Mouse (Mus musculus): ENCODE measurements around the gene Tmem178b.

Gene Tmem178b

GRCm38 (mm10) chr6:39917729-39918128, 44.7 kb downstream of the Tmem178b start:
- in situ Hi-C loops (cut with MboI, MseI), result no loop called here

- in situ Hi-C loops (cut with MboI, MseI), result no loop called here
Measured at GRCm38 (mm10) chr6:39919011-39919709, 46.1 kb downstream of the Tmem178b start.

DNA sequence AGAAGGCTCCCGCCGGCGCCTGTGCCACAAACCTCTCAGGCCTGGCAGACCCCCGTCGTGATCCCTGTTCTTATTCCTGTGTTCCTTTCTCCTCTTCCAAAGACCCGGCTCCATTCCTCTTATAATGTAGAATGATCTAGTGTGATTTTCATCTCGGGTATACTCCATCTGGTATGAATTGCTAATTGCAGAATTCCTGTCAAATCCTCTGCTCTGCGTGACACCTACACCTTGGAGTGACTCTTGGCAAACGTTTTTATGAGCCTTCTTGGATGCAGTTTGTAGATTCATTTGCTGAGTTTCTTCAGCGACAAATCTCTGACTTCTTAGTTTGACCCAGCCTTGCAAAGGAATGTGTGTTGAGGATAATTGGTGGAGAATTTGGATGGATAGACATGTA, 53.4 kb downstream of the Tmem178b start:
- in situ Hi-C loops (cut with MboI, MseI), result no loop called here

- in situ Hi-C loops (cut with MboI, MseI), result no loop called here
Measured at GRCm38 (mm10) chr6:39936590-39936989, 63.5 kb downstream of the Tmem178b start.

- in situ Hi-C loops (cut with MboI, MseI), result no loop called here
Measured at GRCm38 (mm10) chr6:39940920-39941319, 67.8 kb downstream of the Tmem178b start.

DNA sequence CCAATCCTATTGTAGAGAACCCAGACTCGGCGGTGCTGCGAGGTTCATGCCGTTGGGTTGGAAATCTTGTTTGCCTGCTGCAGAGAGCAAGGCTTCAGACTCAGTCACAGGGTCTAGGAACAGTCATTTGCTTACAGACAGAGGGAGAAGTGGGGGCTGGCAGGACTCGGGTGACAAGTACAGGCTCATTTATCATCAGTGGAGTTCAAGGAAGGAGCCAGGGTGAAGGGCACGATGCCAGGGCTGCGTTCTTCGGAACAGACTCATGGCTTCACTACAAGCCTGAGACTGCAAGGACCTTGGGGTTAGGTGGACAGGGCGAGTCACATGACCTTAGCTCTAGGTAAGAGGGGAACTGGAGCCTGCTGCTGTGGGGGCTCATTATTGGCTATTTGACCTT, 71.8 kb downstream of the Tmem178b start:
- in situ Hi-C loops (cut with MboI, MseI), result no loop called here

DNA sequence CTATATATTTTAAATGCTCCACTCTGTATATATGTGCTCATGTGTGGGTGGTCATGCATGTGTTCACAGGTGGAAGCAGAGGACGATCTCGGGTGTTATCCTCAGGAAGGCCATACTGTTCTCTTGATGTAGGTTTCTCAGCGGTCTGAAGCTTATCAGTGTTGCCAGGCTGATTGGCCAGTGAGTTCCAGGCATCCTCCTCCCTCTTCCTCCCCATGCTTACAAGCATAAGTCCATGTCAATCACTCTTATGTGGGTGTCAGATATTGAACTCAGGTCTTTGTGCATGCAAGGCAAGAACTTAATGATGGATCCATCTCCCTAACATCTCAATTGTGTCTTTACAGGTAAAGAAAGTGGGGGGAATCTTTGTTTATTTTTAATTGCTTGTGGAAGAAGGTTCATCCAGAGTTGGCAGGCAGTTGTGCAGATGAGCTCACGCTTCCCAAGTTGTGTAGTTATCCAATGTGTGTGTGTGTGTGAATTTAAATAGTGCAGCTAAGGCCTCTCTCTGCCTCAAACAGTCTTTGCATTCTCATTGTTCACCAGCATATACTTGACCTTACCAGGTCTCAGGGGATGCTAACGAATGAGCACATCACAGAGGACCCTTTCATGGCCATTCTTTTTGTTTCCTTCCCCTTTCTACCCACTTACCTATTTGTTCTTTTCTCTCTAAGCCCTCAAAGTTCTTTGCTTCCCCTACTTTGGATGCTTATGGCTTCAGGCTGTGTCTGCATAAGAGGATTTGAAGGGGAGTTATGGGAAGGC, 72.8 kb downstream of the Tmem178b start:
- in situ Hi-C loops (cut with MboI, MseI), result no loop called here

GRCm38 (mm10) chr6:39946601-39947000, 73.5 kb downstream of the Tmem178b start:
- in situ Hi-C loops (cut with MboI, MseI), result no loop called here

DNA sequence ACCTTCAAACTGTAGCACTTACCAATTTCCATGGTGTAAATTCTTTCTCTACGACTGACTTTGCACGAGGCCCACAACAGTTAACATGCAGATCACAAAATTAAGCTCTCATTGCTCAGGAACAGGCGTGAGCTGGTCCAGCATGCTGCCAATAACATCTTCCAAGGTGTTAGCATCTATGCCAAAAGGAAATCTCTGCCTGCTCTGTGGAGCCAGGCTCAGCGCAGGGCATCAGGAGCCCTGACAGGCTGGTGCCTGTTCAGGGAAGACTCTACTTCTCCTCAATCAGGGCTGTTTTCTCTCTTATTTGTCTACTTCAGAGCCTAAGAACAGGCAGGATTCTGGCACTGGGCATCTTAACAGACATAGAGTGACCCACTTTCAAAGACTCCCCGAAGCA, 80.9 kb downstream of the Tmem178b start:
- in situ Hi-C loops (cut with MboI, MseI), result no loop called here

DNA sequence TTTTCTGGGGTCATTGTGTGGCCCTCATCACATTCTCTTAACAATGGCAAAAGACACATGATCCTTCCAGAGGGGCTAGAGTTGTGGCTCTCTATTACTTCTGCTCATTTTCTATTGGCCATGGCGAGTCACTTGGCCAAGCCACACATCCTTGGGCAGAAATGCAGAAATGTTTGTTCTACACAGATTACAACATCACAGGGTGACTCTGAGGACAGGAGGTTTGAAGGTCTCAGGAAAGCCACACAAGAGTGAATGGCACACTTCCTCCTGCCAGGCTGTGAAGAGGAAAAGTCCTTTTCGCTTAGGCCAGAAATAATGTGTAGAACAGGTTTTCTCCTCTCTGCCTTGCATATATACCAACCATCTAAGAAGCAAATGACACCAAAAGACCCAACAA, 82.1 kb downstream of the Tmem178b start:
- in situ Hi-C loops (cut with MboI, MseI), result no loop called here

- in situ Hi-C loops (cut with MboI, MseI), result no loop called here
Measured at GRCm38 (mm10) chr6:39964606-39965005, 91.5 kb downstream of the Tmem178b start.

DNA sequence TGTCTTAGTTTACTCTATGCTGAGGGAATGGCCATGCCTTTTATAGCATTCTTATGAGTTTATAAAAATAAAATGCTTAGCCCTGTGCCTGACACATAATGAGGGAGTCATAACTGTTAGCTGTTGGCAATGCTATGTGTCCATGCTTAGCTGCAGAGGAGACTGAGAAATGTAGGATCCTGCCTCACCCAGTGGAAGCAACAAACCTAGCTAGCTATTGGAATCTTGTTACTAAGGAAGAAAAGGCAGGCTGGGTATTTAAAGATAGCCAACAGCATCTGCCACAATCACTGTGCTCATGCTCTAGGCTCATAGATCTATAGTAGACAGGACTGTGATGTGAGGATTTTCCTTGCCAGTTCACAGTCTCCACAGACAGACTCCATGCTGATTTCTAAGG, 97.2 kb downstream of the Tmem178b start:
- in situ Hi-C loops (cut with MboI, MseI), result no loop called here

DNA sequence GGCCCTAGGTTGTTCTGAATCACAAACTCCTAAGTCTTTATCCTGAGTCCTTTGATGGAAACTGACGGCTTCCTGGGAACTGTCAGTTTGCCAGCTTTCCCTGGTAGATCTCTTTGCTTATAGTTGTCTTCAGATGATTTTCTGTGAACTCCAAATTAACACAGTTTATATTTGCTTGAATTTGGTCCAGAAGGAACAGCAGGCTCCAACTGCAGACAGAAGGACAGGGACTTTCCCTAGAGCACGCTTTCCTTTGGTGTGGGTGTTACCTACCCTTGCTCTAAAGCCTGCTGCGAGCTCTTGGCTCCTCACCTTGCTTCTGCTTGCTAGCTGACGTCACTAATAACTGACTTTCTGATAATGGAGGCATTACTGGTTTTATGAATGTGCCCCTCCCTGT, 105.9 kb downstream of the Tmem178b start:
- in situ Hi-C loops (cut with MboI, MseI), result no loop called here

DNA sequence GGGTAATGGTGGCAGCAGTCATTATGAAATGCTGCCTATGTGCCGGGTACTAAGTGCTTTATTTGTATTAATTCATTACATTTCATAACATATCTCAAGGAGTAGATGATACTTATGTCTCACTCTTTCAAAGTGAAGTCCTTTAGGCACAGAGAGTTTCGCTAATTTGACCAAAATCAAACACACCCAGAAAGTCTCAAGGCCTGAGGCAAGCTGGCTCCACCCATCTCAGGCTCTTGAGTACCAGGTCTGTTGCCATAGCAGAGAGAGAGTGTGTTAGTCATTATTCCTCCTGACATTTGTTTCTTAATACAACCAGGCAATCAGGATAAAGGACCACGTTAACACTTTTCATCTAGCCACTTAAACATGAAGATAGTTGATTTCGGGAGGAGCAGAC, 117.7 kb downstream of the Tmem178b start:
- in situ Hi-C loops (cut with MboI, MseI), result no loop called here

- in situ Hi-C loops (cut with MboI, MseI), result no loop called here
Measured at GRCm38 (mm10) chr6:39991922-39992321, 118.9 kb downstream of the Tmem178b start.

DNA sequence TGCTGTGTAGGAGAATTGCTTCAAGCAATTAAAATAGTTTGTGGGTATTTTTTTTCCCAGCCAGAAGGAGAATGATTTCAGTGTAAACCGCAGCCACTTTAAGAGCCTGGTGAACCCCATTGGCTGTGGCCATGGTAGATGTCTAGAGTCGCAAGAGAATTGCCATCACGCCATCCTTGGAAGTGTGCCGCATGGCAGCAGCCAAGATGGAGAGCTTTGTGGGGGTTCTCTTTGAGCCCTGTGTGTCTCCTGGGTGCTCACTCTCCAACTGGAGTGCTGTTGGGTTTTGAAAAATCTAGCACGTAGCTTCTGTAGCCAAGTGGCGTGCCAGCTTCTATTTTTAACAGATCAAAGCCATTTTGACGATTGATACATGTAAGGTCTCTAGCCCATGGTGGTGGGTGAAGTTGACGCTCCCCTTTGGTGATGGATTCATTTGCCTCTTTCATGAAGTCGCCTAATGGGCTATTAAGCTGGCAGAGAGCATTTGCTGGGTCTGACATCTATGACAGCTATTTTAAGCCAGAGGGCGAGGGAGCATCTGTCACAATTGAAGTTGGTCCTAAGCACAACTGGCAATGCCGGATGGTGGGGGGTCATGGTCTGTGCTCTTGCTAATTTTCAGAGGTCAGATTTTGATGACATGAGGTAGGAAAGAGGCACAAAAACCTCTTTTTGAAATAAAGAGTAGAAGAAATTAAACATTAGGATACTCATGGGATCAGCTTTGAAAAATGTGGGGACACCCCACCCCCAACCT, 133.1 kb downstream of the Tmem178b start:
- in situ Hi-C loops (cut with MboI, MseI), result no loop called here

GRCm38 (mm10) chr6:40008166-40008907, 135.3 kb downstream of the Tmem178b start:
- in situ Hi-C loops (cut with MboI, MseI), result no loop called here

DNA sequence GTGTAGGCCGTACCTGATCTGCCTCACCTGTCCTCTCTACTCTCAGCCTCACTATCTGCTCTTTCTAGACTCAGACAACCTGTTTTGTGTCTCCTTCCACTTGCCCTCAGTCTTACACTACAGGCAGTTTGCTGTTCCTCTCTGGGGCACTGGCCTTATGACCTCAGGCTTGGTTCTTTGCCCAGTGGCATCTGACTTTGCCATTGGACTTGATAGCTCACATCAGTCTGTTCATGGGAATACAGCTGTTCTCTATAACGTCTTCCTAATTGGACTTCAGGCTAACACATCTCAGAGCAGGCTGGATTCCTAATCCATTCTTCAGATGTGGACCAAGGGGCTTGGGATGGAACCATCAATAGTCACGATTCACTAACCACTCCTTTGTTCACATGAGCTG, 136.6 kb downstream of the Tmem178b start:
- in situ Hi-C loops (cut with MboI, MseI), result no loop called here

- in situ Hi-C loops (cut with MboI, MseI), result no loop called here
Measured at GRCm38 (mm10) chr6:40011066-40011465, 138.0 kb downstream of the Tmem178b start.

DNA sequence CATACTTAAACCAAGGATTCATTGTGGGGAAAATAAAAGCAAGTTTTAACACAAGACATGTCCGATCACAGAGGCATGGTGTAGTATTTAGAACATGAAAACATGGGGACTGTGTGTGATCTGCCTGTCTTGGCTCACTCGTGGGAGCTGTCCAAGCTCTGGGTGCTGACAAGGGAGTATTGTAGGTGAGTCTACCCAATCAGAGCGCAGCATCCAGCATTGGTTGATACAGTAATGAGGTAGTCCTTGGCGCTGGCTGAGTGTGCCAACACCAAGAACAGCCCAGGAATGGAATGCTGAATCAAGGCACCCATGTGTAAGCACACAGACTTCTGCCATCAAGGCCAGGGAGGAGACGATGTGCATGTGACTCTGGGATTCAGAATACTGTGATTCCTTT, 138.5 kb downstream of the Tmem178b start:
- in situ Hi-C loops (cut with MboI, MseI), result no loop called here

DNA sequence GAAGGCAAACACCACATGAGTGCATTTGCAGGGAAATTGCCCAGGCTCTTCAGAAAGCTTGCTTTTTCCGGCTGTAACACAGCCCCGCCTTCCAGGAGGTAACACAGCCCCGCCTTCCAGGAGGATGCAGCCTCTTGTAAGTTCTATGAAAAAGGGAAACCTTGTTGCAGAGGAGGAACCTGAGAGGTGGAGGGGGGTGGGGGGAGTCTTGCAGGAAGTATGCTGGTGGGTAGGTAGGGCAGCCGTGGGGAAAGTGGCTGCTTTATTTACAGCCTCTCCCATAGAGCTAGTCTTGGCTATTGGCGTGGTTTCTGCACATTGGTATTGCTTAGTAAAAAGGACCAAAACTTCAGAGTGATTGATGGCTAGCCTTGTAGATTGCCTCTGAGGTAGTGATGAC, 140.3 kb downstream of the Tmem178b start:
- in situ Hi-C loops (cut with MboI, MseI), result no loop called here

- in situ Hi-C loops (cut with MboI, MseI), result no loop called here
Measured at GRCm38 (mm10) chr6:40015185-40015584, 142.1 kb downstream of the Tmem178b start.
